Mouse (Mus musculus): ENCODE results near the gene Lap3. TPM values are rescaled to one million over a fixed set of nuclear protein-coding genes. Genes with fewer than 3 reads are reported as not detected.

The Lap3 gene
- polyA plus RNA-seq, 1 experiment from 2014 or later: 109 TPM

DNA sequence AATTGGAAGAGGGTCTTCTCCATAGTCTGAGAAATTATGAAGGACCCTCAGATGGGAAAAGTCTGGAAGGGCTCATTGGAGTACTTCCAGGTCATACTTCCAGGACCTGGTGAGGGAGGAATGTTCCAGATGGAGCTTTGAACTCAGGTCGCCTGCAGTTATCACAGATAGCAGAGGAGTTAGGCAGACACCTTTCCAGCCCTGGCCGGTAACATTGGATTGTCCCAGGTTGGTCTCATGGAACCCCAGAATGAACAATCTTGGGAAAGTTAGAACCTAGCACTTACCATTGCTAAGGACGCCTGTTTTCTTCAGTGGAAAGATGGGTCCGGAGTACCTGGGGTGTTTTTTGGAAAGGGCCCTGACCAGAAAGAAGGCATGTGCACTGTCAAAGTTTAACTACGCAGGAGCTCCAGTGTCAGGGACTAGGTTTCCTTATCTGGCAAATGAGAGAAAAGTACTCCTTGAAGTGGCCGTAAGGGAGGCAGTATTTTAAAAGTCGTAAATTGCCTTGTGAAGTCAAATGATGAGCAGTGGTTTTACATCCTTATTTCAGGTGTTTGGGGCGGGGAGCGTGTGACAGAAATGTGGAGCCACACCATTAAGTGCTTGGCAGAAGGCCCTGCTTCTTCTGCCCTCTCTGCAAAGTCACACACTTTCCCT, 1.1 kb downstream of the Lap3 start:
- Histone ChIP-seq H3K36me3 (ENCODE audit: insufficient read depth, low read length) (peaks cover 31% of the 10 kb centered on the region), H3K4me3 (ENCODE audit: low read length) (peak overlapping the region; percentile 79), H3K4me2 (replicated peaks; ENCODE audit: low read depth, low read length) (peak overlapping the region; percentile 84), H3K27me3 (ENCODE audit: insufficient read depth, low read length) (no peaks in the 10 kb centered on the region), H3K9me3 (ENCODE audit: low read length) (no peaks in the 10 kb centered on the region), H3K4me1 (ENCODE audit: insufficient read depth, low read length) (peaks cover 16% of the 10 kb centered on the region), H3K9ac (replicated peaks; ENCODE audit: low read length) (peak overlapping the region; percentile 83), H3K27ac (ENCODE audit: low read length) (no peak overlapping the region)
- peak; percentile 2; the same call in 1 of the 2 replicates for ATAC-seq (ENCODE audit: low FRiP score, low TSS enrichment)
- WGBS: 42% methylated on average over 9 of the region's 9 CpGs

DNA sequence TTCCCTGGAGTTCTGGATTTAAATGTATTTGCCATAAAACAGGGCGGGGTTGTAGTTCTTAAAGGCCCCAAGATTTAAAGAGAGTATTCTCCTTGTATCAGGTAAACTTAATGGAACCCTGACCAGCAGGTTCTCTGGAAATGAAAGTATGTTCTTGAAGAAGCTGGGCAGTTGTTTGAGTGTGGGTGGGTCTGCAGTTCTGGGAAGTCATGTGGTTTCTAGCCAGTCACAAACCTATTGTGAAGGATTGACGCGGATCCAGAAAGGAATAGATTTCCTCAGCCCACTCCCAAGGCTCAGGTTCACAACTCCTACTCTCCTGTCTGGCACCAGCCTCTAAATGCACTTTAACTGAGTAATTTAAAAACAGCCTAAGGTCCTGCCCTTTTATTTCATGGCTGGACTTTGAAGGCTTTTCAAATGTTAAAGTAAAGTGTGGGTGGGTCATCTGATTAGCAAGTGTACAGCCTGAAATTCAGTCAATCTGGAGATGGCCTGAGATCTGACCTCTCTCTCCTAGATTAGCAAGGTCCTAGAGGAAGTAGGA, 2.3 kb downstream of the Lap3 start:
- ATAC-seq (ENCODE audit: low FRiP score, low TSS enrichment): no peak
- Histone ChIP-seq H3K27me3 (ENCODE audit: insufficient read depth, low read length) (no peaks in the 10 kb centered on the region), H3K27ac (ENCODE audit: low read length) (no peak overlapping the region), H3K36me3 (ENCODE audit: insufficient read depth, low read length) (peaks cover 41% of the 10 kb centered on the region), H3K9ac (replicated peaks; ENCODE audit: low read length) (no peak overlapping the region), H3K4me3 (ENCODE audit: low read length) (no peak overlapping the region), H3K4me1 (ENCODE audit: insufficient read depth, low read length) (peaks cover 16% of the 10 kb centered on the region), H3K4me2 (replicated peaks; ENCODE audit: low read depth, low read length) (0 out of 2 replicates have a peak overlapping the region, but pooled peaks have one; percentile 84), H3K9me3 (ENCODE audit: low read length) (no peaks in the 10 kb centered on the region)
- 89% methylated on average over 3 of the region's 3 CpGs for WGBS

DNA sequence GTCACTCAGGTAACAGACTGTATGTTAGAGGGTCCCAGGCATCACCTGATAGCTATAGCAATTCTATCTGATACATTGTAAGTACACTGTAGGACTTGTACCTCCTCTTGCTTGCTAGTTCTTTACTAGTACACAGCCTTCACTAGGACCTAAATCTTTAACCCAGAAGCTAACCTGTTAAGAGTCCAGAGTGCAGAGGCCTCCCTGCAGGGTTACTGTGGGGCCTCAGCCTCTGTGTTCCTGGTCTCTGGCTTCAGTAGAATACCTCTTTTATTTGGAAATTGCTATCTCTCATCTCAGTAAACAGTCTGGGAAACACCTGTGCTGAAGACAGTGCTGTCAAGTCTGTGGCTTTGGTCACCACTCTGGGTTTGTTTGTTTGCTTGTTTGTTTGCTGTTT, 2.9 kb downstream of the Lap3 start:
- no peak for ATAC-seq (ENCODE audit: low FRiP score, low TSS enrichment)
- Histone ChIP-seq H3K9ac (replicated peaks; ENCODE audit: low read length) (no peak overlapping the region), H3K27me3 (ENCODE audit: insufficient read depth, low read length) (no peaks in the 10 kb centered on the region), H3K4me2 (replicated peaks; ENCODE audit: low read depth, low read length) (no peak overlapping the region), H3K36me3 (ENCODE audit: insufficient read depth, low read length) (peaks cover 44% of the 10 kb centered on the region), H3K4me3 (ENCODE audit: low read length) (no peak overlapping the region), H3K27ac (ENCODE audit: low read length) (no peak overlapping the region), H3K9me3 (ENCODE audit: low read length) (no peaks in the 10 kb centered on the region), H3K4me1 (ENCODE audit: insufficient read depth, low read length) (peaks cover 16% of the 10 kb centered on the region)

DNA sequence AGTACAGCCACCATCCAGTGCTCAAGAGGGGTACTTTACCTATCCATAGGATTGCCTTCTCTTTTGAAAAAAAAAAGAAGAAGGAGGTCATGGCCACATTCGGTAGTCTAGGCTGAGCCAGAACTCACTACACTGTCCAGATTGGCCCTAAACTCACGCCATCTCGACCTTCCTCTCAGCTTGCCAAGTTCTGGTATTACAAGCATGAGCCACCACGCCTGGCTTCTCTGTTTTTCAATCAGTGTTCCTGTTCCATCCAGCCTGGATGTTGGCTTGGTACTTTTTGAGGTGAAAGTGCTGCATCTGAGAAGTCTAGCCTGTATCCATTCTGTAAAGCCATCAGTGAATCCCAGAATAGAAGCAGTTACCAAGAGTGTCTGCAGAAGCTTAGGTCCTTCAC, 3.3 kb downstream of the Lap3 start:
- no peak for ATAC-seq (ENCODE audit: low FRiP score, low TSS enrichment)
- Histone ChIP-seq H3K9me3 (ENCODE audit: low read length) (no peaks in the 10 kb centered on the region), H3K27me3 (ENCODE audit: insufficient read depth, low read length) (no peaks in the 10 kb centered on the region), H3K4me1 (ENCODE audit: insufficient read depth, low read length) (peaks cover 16% of the 10 kb centered on the region), H3K27ac (ENCODE audit: low read length) (no peak overlapping the region), H3K9ac (replicated peaks; ENCODE audit: low read length) (no peak overlapping the region), H3K4me2 (replicated peaks; ENCODE audit: low read depth, low read length) (no peak overlapping the region), H3K4me3 (ENCODE audit: low read length) (no peak overlapping the region), H3K36me3 (ENCODE audit: insufficient read depth, low read length) (peaks cover 47% of the 10 kb centered on the region)
- 91% methylated on average over 4 of the region's 4 CpGs for WGBS

DNA sequence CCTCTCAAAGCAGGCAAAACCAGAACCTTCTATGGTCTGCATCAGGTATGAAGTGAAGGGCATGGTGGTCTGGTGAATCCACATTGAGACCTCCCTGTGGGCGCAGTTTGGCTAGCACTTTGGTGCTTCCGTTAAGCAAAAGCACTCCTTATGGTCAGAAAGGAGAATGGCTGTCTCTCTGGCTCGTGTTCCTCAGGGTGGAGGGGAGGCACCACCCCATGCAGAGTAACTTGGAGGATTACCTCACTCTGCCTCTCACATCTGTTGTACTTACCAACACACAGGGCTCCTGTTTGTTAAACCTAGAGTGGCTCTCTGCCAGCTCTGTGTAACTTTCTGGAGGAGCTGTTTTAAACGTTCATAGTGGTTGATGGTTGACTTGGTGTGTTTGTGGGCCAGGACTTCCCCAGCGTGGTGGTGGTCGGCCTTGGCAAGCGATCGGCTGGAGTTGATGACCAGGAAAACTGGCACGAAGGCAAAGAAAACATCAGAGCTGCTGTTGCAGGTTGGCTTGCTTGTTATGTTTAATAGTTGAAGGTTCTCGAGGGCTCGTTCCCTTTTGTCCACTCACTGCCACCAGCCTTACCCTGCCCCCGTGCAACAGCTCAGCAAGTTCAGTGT, 3.9 kb downstream of the Lap3 start:
- Histone ChIP-seq H3K4me2 (replicated peaks; ENCODE audit: low read depth, low read length) (no peak overlapping the region), H3K36me3 (ENCODE audit: insufficient read depth, low read length) (peaks cover 53% of the 10 kb centered on the region), H3K27ac (ENCODE audit: low read length) (no peak overlapping the region), H3K9ac (replicated peaks; ENCODE audit: low read length) (no peak overlapping the region), H3K9me3 (ENCODE audit: low read length) (no peaks in the 10 kb centered on the region), H3K4me1 (ENCODE audit: insufficient read depth, low read length) (peaks cover 16% of the 10 kb centered on the region), H3K27me3 (ENCODE audit: insufficient read depth, low read length) (no peaks in the 10 kb centered on the region), H3K4me3 (ENCODE audit: low read length) (no peak overlapping the region)
- ATAC-seq (ENCODE audit: low FRiP score, low TSS enrichment): no peak
- 84% methylated on average over 12 of the region's 12 CpGs for whole genome bisulfite sequencing

DNA sequence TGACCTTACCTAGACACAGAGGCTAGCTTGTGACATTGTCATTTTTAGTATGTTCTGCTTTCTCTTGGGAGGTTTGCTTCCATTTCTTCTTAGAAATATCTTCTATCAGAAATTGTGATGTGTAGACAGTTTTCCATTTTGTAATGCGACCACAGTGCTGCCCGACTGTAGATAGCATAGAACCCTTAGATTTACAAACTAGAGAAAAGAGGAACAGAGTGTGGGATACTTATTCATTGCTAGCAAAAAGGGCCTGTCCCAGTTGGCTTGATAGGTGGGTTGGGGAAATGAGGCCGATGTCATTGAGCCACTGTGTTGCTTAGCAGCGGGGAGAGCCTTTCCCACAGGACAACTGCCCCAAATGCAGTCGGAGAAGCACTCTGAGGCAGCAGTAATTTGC, 4.4 kb downstream of the Lap3 start:
- Histone ChIP-seq H3K27ac (ENCODE audit: low read length) (no peak overlapping the region), H3K4me1 (ENCODE audit: insufficient read depth, low read length) (peaks cover 16% of the 10 kb centered on the region), H3K36me3 (ENCODE audit: insufficient read depth, low read length) (peaks cover 57% of the 10 kb centered on the region), H3K27me3 (ENCODE audit: insufficient read depth, low read length) (no peaks in the 10 kb centered on the region), H3K9ac (replicated peaks; ENCODE audit: low read length) (no peak overlapping the region), H3K4me3 (ENCODE audit: low read length) (no peak overlapping the region), H3K9me3 (ENCODE audit: low read length) (no peaks in the 10 kb centered on the region), H3K4me2 (replicated peaks; ENCODE audit: low read depth, low read length) (no peak overlapping the region)
- ATAC-seq (ENCODE audit: low FRiP score, low TSS enrichment): no peak
- 90% methylated on average over 5 of the region's 5 CpGs for WGBS

DNA sequence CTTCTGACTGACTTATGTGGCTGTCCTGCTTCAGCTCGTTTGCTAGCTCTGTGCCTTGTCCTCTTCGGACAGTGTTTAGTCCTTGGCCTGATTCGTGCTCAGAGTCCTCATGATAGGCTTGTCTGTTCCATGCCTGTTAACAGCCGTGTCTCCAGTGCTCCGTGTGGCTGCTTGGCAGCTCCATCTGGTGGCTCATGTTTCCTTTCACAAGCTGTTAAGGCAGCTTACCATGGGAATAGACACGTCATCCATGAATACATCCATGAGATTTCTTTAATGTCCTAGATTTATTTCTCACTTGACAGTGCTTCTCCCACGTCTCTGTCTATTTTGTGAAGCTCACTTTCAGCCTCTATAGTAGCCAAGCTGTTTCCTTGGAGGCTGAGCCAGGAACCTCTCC, 16.9 kb downstream of the Lap3 start:
- Histone ChIP-seq H3K9me3 (ENCODE audit: low read length) (no peaks in the 10 kb centered on the region), H3K27ac (ENCODE audit: low read length) (no peak overlapping the region), H3K9ac (replicated peaks; ENCODE audit: low read length) (no peak overlapping the region), H3K4me3 (ENCODE audit: low read length) (no peak overlapping the region), H3K27me3 (ENCODE audit: insufficient read depth, low read length) (no peaks in the 10 kb centered on the region), H3K36me3 (ENCODE audit: insufficient read depth, low read length) (peaks cover 58% of the 10 kb centered on the region), H3K4me2 (replicated peaks; ENCODE audit: low read depth, low read length) (no peak overlapping the region), H3K4me1 (ENCODE audit: insufficient read depth, low read length) (no peaks in the 10 kb centered on the region)
- no peak for ATAC-seq (ENCODE audit: low FRiP score, low TSS enrichment)
- WGBS: 78% methylated on average over 7 of the region's 7 CpGs

DNA sequence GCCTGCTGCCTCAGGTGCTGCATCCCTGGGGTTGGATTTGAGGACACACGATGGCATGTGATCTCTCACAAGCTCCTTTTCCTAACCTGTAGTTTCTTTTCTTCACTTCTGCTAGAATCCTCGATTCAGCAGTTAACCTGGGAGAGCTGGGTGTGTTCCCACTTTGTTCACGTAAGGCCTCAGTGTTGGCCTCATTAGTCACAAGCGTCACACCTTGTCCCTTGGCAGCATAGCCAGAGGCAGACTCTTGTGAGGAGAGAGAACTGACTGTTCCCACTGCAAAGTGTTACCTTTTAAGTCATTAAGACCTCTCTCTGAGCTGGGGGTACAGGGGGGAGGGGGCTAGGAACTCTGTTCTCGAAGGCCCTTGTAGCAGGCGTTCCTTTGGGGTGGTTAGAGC, 19.7 kb downstream of the Lap3 start:
- Histone ChIP-seq H3K9ac (replicated peaks; ENCODE audit: low read length) (no peak overlapping the region), H3K36me3 (ENCODE audit: insufficient read depth, low read length) (peaks cover 40% of the 10 kb centered on the region), H3K9me3 (ENCODE audit: low read length) (no peaks in the 10 kb centered on the region)

DNA sequence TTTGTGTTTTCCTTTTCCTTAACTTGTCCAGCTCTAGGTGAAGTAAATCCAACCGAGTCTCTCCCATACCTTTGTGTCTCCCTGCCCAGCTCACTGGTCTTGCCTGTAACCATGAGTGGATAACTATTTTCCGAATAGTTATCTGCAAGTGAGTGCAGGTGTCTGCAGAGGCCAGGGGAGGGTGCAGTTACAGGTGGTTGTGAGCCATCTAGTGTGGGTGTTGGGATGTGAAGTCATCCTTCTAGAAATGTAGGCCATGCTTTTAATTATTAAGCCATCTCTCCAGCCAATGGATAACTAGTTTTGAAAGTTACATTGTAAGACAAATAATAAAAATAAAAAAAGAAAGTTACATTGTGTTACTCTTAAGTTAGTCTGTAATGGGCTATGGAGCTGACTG, 20.3 kb downstream of the Lap3 start:
- Histone ChIP-seq H3K27me3 (ENCODE audit: insufficient read depth, low read length) (no peaks in the 10 kb centered on the region), H3K27ac (ENCODE audit: low read length) (no peak overlapping the region), H3K4me3 (ENCODE audit: low read length) (no peak overlapping the region), H3K9me3 (ENCODE audit: low read length) (no peaks in the 10 kb centered on the region), H3K36me3 (ENCODE audit: insufficient read depth, low read length) (peaks cover 38% of the 10 kb centered on the region), H3K4me1 (ENCODE audit: insufficient read depth, low read length) (no peaks in the 10 kb centered on the region), H3K9ac (replicated peaks; ENCODE audit: low read length) (no peak overlapping the region), H3K4me2 (replicated peaks; ENCODE audit: low read depth, low read length) (no peak overlapping the region)
- WGBS: 86% methylated on average over 2 of the region's 2 CpGs
- no peak for ATAC-seq (ENCODE audit: low FRiP score, low TSS enrichment)

More for the DNA sequence above, 19.7 kb downstream of the Lap3 start:
- no peak overlapping the region for H3K4me2 ChIP-seq (replicated peaks; ENCODE audit: low read depth, low read length)
- no peaks in the 10 kb centered on the region for H3K27me3 ChIP-seq (ENCODE audit: insufficient read depth, low read length)
- 93% methylated on average over 6 of the region's 6 CpGs for WGBS
- ATAC-seq (ENCODE audit: low FRiP score, low TSS enrichment): no peak
- H3K4me1 ChIP-seq (ENCODE audit: insufficient read depth, low read length): no peaks in the 10 kb centered on the region
- no peak overlapping the region for H3K27ac ChIP-seq (ENCODE audit: low read length)
- H3K4me3 ChIP-seq (ENCODE audit: low read length): no peak overlapping the region

DNA sequence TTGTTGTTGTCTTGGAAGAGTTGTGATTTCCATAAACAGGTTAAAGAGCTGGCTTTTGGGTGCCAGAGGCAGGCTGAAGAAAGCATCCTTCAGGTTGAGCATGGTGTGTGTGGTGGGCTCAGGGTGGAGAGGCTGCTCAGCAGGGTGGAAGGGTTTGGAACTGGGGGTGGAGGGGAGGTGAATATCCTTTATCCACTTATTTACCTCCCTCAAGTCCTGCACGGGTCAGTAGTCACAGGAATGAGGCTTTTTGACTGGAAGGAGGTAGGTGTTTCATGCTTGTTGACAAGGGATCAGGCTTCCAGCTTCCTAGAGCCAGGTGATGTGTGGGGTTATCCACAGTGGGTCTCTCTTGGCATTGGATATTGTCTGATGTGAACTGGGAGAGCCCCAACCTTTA, 21.4 kb downstream of the Lap3 start:
- Histone ChIP-seq H3K4me2 (replicated peaks; ENCODE audit: low read depth, low read length) (no peak overlapping the region), H3K9me3 (ENCODE audit: low read length) (no peaks in the 10 kb centered on the region), H3K4me3 (ENCODE audit: low read length) (no peak overlapping the region), H3K36me3 (ENCODE audit: insufficient read depth, low read length) (peaks cover 33% of the 10 kb centered on the region), H3K9ac (replicated peaks; ENCODE audit: low read length) (no peak overlapping the region), H3K27ac (ENCODE audit: low read length) (no peak overlapping the region), H3K4me1 (ENCODE audit: insufficient read depth, low read length) (0 out of 2 replicates have a peak, but pooled peaks cover 1% of the 10 kb centered on the region), H3K27me3 (ENCODE audit: insufficient read depth, low read length) (no peaks in the 10 kb centered on the region)
- 0 out of 2 replicates have a peak, but pooled peaks have one; percentile 19 for ATAC-seq (ENCODE audit: low FRiP score, low TSS enrichment)
- WGBS: 63% methylated on average over 1 of the region's 1 CpGs

Measured in kidney, embryonic 16.5 days (tissue).